Comparison of ENCODE assay signal across 7 mouse cellular contexts in genomic region chr4:152125161-152126025, GRCm38 (mm10). TPM values are rescaled to one million over a fixed set of nuclear protein-coding genes. Genes with fewer than 3 reads are reported as not detected.
DNase-seq lines count a peak whose midpoint lies in the region; ATAC-seq and TF ChIP-seq lines count a peak whose summit lies in the region.

No protein-coding gene starts in this region.

- H3K9ac ChIP-seq in ES-E14 (ENCODE audit: insufficient read depth, low read depth, low read length, poor library complexity, severe bottlenecking): peak overlapping the region; percentile 17; the same call in 1 of the 2 replicates
- H3K9ac ChIP-seq in forebrain, embryonic 14.5 days (ENCODE audit: low read length): no peak overlapping the region
- no peak overlapping the region for H3K9ac ChIP-seq in lung, embryonic 14.5 days

- in situ Hi-C loops in ES-E14 (cut with MboI; ENCODE audit: low sequenced_read_pairs in 2 of 2, unreplicated experiment in 2 of 2): no loop called here

- intact Hi-C loops in heart, postnatal 36 days (cut with DNase I): no loop called here

- no peak for TF ChIP-seq POLR2A in olfactory bulb, adult 2 months (IDR thresholded peaks at IDR 0.05; ENCODE audit: insufficient read depth, low read depth, low read length)

- H3K4me3 ChIP-seq in ES-E14 (ENCODE audit: insufficient read depth in 1 of 2, low read depth in 1 of 2, low read length in 2 of 2, poor library complexity in 1 of 2, severe bottlenecking in 1 of 2): peak overlapping the region; percentile 22 to 51; a peak in 3 of 4 replicates
- H3K4me3 ChIP-seq in forebrain, embryonic 14.5 days (ENCODE audit: low read depth, low read length): peak overlapping the region; percentile 10; the same call in 1 of the 2 replicates
- H3K4me3 ChIP-seq in lung, embryonic 14.5 days (ENCODE audit: low read depth, low read length): peak overlapping the region; percentile 17
- H3K4me3 ChIP-seq in olfactory bulb, adult 2 months (ENCODE audit: insufficient read depth, low read depth, low read length): peak overlapping the region; percentile 22

- H3K4me1 ChIP-seq in ES-E14 (ENCODE audit: control insufficient read depth in 2 of 2, insufficient read depth in 2 of 2, low read length in 2 of 2, poor library complexity in 1 of 2): peaks cover 2 to 18% of the 10 kb centered on the region in 2 experiments; a peak in 3 of 4 replicates
- H3K4me1 ChIP-seq in forebrain, embryonic 14.5 days (ENCODE audit: control insufficient read depth, insufficient read depth, low read length): peaks cover under 1% of the 10 kb centered on the region
- H3K4me1 ChIP-seq in lung, embryonic 14.5 days (ENCODE audit: insufficient read depth): peaks cover 1% of the 10 kb centered on the region; the same call in 1 of the 2 replicates
- peaks cover 29% of the 10 kb centered on the region for H3K4me1 ChIP-seq in olfactory bulb, adult 2 months (ENCODE audit: control insufficient read depth, insufficient read depth, low read length)

- no peaks in the 10 kb centered on the region for H3K36me3 ChIP-seq in ES-E14 (ENCODE audit: control insufficient read depth, insufficient read depth, low read length, poor library complexity, severe bottlenecking)
- H3K36me3 ChIP-seq in forebrain, embryonic 14.5 days (ENCODE audit: control insufficient read depth, insufficient read depth, low read length): no peaks in the 10 kb centered on the region
- H3K36me3 ChIP-seq in lung, embryonic 14.5 days (ENCODE audit: insufficient read depth): no peaks in the 10 kb centered on the region; the same call in 1 of the 2 replicates

- DNase-seq in ES-E14 (ENCODE audit: low read depth, low spot score) (no peak), MN1 (ENCODE audit: low spot score) (no peak)
- DNase-seq in adrenal gland, postnatal 25 days: peak; percentile 70
- no peak for DNase-seq in forebrain, embryonic 14.5 days (ENCODE audit: low spot score)
- peak; percentile 77 to 79 for DNase-seq in heart, postnatal 36 days
- peak; percentile 30 for DNase-seq in lung, embryonic 14.5 days

- 3% methylated on average over 56 of the region's 56 CpGs for WGBS in forebrain, embryonic 14.5 days
- 14% methylated on average over 56 of the region's 56 CpGs for WGBS in lung, embryonic 14.5 days
- 6% methylated on average over 56 of the region's 56 CpGs for WGBS in olfactory bulb, adult 2 months

- no peak for TF ChIP-seq CTCF in lung, embryonic 14.5 days (IDR thresholded peaks at IDR 0.05; ENCODE audit: low read depth)
- TF ChIP-seq CTCF in olfactory bulb, adult 2 months (IDR thresholded peaks at IDR 0.05; ENCODE audit: insufficient read depth, low read depth, low read length): no peak

- peaks cover 98% of the 10 kb centered on the region for H3K27me3 ChIP-seq in forebrain, embryonic 14.5 days (replicated peaks; ENCODE audit: control insufficient read depth, insufficient read depth, low read length)
- peaks cover 97% of the 10 kb centered on the region for H3K27me3 ChIP-seq in lung, embryonic 14.5 days (ENCODE audit: insufficient read depth, low read length)

- H3K27ac ChIP-seq in ES-E14 (ENCODE audit: insufficient read depth, low read depth, low read length, poor library complexity, severe bottlenecking): no peak overlapping the region
- no peak overlapping the region for H3K27ac ChIP-seq in forebrain, embryonic 14.5 days (ENCODE audit: low read depth, low read length)
- H3K27ac ChIP-seq in lung, embryonic 14.5 days (ENCODE audit: low read depth): no peak overlapping the region
- no peak overlapping the region for H3K27ac ChIP-seq in olfactory bulb, adult 2 months (ENCODE audit: insufficient read depth, low read depth, low read length)

- ATAC-seq in forebrain, embryonic 14.5 days: no peak
- ATAC-seq in lung, embryonic 14.5 days (ENCODE audit: insufficient read depth): no peak

- H3K4me2 ChIP-seq in forebrain, embryonic 14.5 days (ENCODE audit: low read length): peak overlapping the region; percentile 34
- peak overlapping the region; percentile 37; the same call in 1 of the 2 replicates for H3K4me2 ChIP-seq in lung, embryonic 14.5 days

- no peaks in the 10 kb centered on the region for H3K9me3 ChIP-seq in ES-E14 (ENCODE audit: control insufficient read depth, insufficient read depth, low read depth, low read length)
- H3K9me3 ChIP-seq in forebrain, embryonic 14.5 days (replicated peaks; ENCODE audit: control insufficient read depth, low read length): no peaks in the 10 kb centered on the region
- H3K9me3 ChIP-seq in lung, embryonic 14.5 days (ENCODE audit: low read depth, low read length): no peaks in the 10 kb centered on the region

TF ChIP-seq in ES-E14, 5 proteins besides CTCF, POLR2A, EP300 and RAD21:
- no peak for TF ChIP-seq ZC3H11A (IDR thresholded peaks at IDR 0.05; ENCODE audit: borderline replicate concordance, low read depth, low read length)
- TF ChIP-seq ZNF384 (IDR thresholded peaks at IDR 0.05; ENCODE audit: low read depth, low read length): no peak
- TF ChIP-seq CHD2 (IDR thresholded peaks at IDR 0.05; ENCODE audit: low read depth, low read length): no peak
- TF ChIP-seq MAFK (IDR thresholded peaks at IDR 0.05; ENCODE audit: insufficient read depth, low read depth, low read length): no peak
- no peak for TF ChIP-seq HCFC1 (IDR thresholded peaks at IDR 0.05; ENCODE audit: borderline replicate concordance, insufficient read depth, low read length)

RNA-seq across cellular contexts. Expression of gene Tnfrsf25, which starts 9.7 kb away (rescaled TPM):
- total RNA-seq in ES-E14 (2012; rRNA removed): 3.8 and 5.7 TPM in 2 replicates
- total RNA-seq in adrenal gland, postnatal 25 days (2021): 1.5 and 2.0 TPM in 2 replicates
- polyA plus RNA-seq in forebrain, embryonic 14.5 days (2014; fragmentation: Nextera tagmentation; extraction: Ambion mirVana): 0.62 and 1.3 TPM in 2 replicates
- total RNA-seq in heart, postnatal 36 days (2021): 1 to 10 TPM in 1 of 2 experiments, under 1 TPM in 1; 0.81 to 3.2 TPM
- 0.75 and 0.77 TPM in 2 replicates for polyA plus RNA-seq in lung, embryonic 14.5 days (2014; fragmentation: Nextera tagmentation; extraction: Ambion mirVana)
- not detected in 2 replicates for polyA plus RNA-seq in olfactory bulb, adult 2 months (2012; ENCODE audit: insufficient read depth, insufficient read length, low replicate concordance, missing spikeins)

RNA-seq across cellular contexts. Expression of gene Espn, which starts 26.8 kb away (rescaled TPM):
- total RNA-seq in ES-E14 (2012; rRNA removed): 5.6 and 6.6 TPM in 2 replicates
- total RNA-seq in adrenal gland, postnatal 25 days (2021): 1.2 TPM in 2 replicates
- 0.19 TPM in 1 of 2 replicates, not detected in the other for polyA plus RNA-seq in forebrain, embryonic 14.5 days (2014; fragmentation: Nextera tagmentation; extraction: Ambion mirVana)
- total RNA-seq in heart, postnatal 36 days (2021): 1 to 10 TPM; 1.8 to 2.7 TPM
- 11.5 and 11.6 TPM in 2 replicates for polyA plus RNA-seq in lung, embryonic 14.5 days (2014; fragmentation: Nextera tagmentation; extraction: Ambion mirVana)
- polyA plus RNA-seq in olfactory bulb, adult 2 months (2012; ENCODE audit: insufficient read depth, insufficient read length, low replicate concordance, missing spikeins): not detected in 2 replicates

RNA-seq across cellular contexts. Expression of gene Hes2, which starts 33.3 kb away (rescaled TPM):
- total RNA-seq in ES-E14 (2012; rRNA removed): 0.32 and 0.58 TPM in 2 replicates
- total RNA-seq in adrenal gland, postnatal 25 days (2021): not detected in 2 replicates
- not detected in 2 replicates for polyA plus RNA-seq in forebrain, embryonic 14.5 days (2014; fragmentation: Nextera tagmentation; extraction: Ambion mirVana)
- total RNA-seq in heart, postnatal 36 days (2021): not detected
- 0.18 TPM in 1 of 2 replicates, not detected in the other for polyA plus RNA-seq in lung, embryonic 14.5 days (2014; fragmentation: Nextera tagmentation; extraction: Ambion mirVana)
- not detected in 2 replicates for polyA plus RNA-seq in olfactory bulb, adult 2 months (2012; ENCODE audit: insufficient read depth, insufficient read length, low replicate concordance, missing spikeins)

RNA-seq across cellular contexts. Expression of gene Acot7, which starts 52.5 kb away (rescaled TPM):
- 38.8 and 51.9 TPM in 2 replicates for total RNA-seq in ES-E14 (2012; rRNA removed)
- total RNA-seq in adrenal gland, postnatal 25 days (2021): 34.6 and 39.9 TPM in 2 replicates
- polyA plus RNA-seq in forebrain, embryonic 14.5 days (2014; fragmentation: Nextera tagmentation; extraction: Ambion mirVana): 168 and 208 TPM in 2 replicates
- total RNA-seq in heart, postnatal 36 days (2021): 10 to 100 TPM; 58.7 to 59.1 TPM
- 50.3 and 55.8 TPM in 2 replicates for polyA plus RNA-seq in lung, embryonic 14.5 days (2014; fragmentation: Nextera tagmentation; extraction: Ambion mirVana)
- polyA plus RNA-seq in olfactory bulb, adult 2 months (2012; ENCODE audit: insufficient read depth, insufficient read length, low replicate concordance, missing spikeins): not detected in 2 replicates

RNA-seq across cellular contexts. Expression of gene Plekhg5, which starts 53.1 kb away (rescaled TPM):
- total RNA-seq in ES-E14 (2012; rRNA removed): 37.3 and 81.4 TPM in 2 replicates
- 12.9 and 15.6 TPM in 2 replicates for total RNA-seq in adrenal gland, postnatal 25 days (2021)
- polyA plus RNA-seq in forebrain, embryonic 14.5 days (2014; fragmentation: Nextera tagmentation; extraction: Ambion mirVana): 5.0 and 7.1 TPM in 2 replicates
- total RNA-seq in heart, postnatal 36 days (2021): 10 to 100 TPM; 14.9 to 21.9 TPM
- 13.5 and 18.5 TPM in 2 replicates for polyA plus RNA-seq in lung, embryonic 14.5 days (2014; fragmentation: Nextera tagmentation; extraction: Ambion mirVana)
- not detected in 2 replicates for polyA plus RNA-seq in olfactory bulb, adult 2 months (2012; ENCODE audit: insufficient read depth, insufficient read length, low replicate concordance, missing spikeins)

Comparison
In these comparisons a context has a peak if more than half of its experiments do, and no peak if none do; other contexts are left out.
1. DNase-seq: peak in adrenal gland, postnatal 25 days (single experiment), heart, postnatal 36 days (2 of 2) and lung, embryonic 14.5 days (single experiment); none in ES-E14 (single experiment), forebrain, embryonic 14.5 days (single experiment) and MN1 (single experiment).
2. Peak in every context shown above with its lines, with median percentiles within 50 percentile points of each other: H3K4me3 ChIP-seq.